Mouse (Mus musculus) gastrocnemius, postnatal 25 days (tissue): ENCODE measurements around the gene Bcr. TPM values are rescaled to one million over a fixed set of nuclear protein-coding genes. Genes with fewer than 3 reads are reported as not detected.

Experiments used
- total RNA-seq, 2 experiments: library from RNA; stranded (reverse); gene quantifications; 1 replicate in 1 of 2; 2 replicates in 1 of 2; pipeline ENCODE4 v1.2.3; 2021

The Bcr gene
- total RNA-seq, 2 experiments from 2014 or later = 3.6 to 4.8 TPM

Other genes with a start within 250 kb of the Bcr start
- under 1 TPM; 0.24 to 0.26 TPM for gene Gnaz, start 93.4 kb upstream of the Bcr start, total RNA-seq
- not detected for gene Rsph14, start 28.0 kb upstream of the Bcr start, total RNA-seq
- under 1 TPM; 0.46 to 0.54 TPM for gene Rab36, start 23.5 kb upstream of the Bcr start, total RNA-seq
- 10 to 100 TPM; 31.2 to 33.5 TPM for gene Specc1l, start 151.5 kb downstream of the Bcr start, total RNA-seq